Mouse (Mus musculus) C2C12 (cell line): ENCODE data around the gene Enthd1.

Experiments used
- CEBPB ChIP-seq: IDR thresholded peaks from one replicate; pipeline ENCODE4 v1.6.1; 2011; ENCODE audit warnings: low read depth, mild to moderate bottlenecking, control low read depth, moderate library complexity
- CTCF ChIP-seq: IDR thresholded peaks from one replicate; pipeline ENCODE4 v1.5.1; 2011; ENCODE audit not compliant: control insufficient read depth, insufficient read depth, insufficient read length
- FOSL1 ChIP-seq: IDR thresholded peaks from one replicate; pipeline ENCODE4 v1.8.0; 2011; ENCODE audit warnings: mild to moderate bottlenecking, low read length; ENCODE audit not compliant: poor library complexity, insufficient read depth, severe bottlenecking
- MAX ChIP-seq: IDR thresholded peaks from one replicate; pipeline ENCODE4 v1.6.1; 2011; ENCODE audit warnings: mild to moderate bottlenecking, control low read depth
- MYOD1 ChIP-seq: IDR thresholded peaks from one replicate; pipeline ENCODE4 v1.6.1; 2011; ENCODE audit warnings: low read depth; ENCODE audit not compliant: control insufficient read depth, insufficient read length
- MYOG ChIP-seq: IDR thresholded peaks from one replicate; pipeline ENCODE4 v1.6.1; 2011; ENCODE audit not compliant: control insufficient read depth, insufficient read length; ENCODE audit errors: extremely low read depth
- USF1 ChIP-seq: IDR thresholded peaks from one replicate; pipeline ENCODE4 v1.6.1; 2011; ENCODE audit warnings: low read depth, mild to moderate bottlenecking, control low read depth, moderate library complexity

DNA sequence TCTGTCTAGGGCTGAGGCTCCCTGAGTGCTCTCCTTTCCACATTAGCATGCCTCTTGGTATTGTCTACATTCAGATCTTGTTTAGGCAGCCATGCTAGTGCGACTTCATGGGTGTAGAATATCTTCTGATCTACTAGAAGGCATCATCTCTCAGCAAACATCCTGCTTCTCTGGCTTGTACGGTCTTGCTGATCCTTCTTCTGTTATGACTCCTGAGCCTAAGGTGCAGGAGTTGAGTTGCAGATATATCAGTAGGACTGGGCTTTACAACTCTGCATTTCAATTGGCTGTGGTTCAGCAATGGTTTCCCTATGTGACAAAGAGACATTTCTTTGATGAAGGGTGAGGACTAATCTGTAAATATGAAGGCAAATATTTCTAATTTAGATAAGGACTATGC, 62.2 kb downstream of the Enthd1 start:
- no peak for TF ChIP-seq CTCF
- no peak for TF ChIP-seq MAX
- no peak for TF ChIP-seq USF1
- TF ChIP-seq MYOG: no peak
- TF ChIP-seq MYOD1: no peak
- TF ChIP-seq CEBPB: no peak
- TF ChIP-seq FOSL1: no peak
